Mouse (Mus musculus): ENCODE measurements around the gene Fkbp15.

Fkbp15 gene

DNA sequence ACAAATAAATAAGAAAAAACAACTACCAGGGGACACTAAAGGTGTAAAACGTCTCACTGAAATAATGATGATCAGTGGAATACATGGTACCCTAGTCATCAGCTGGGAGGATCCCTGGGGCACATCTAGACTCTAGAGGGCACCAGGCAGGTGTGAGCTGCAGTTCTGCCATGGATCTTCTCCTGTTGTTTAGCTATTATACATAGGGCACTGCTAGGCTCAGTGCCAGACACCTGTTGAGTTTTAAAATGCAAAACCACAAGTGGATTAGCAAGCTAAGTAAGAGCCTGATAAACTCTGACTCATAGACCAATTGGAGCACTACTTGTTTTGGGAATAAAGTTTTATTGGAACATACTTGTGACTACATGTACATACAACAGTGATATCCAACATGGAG is 42.1 kb downstream of the Fkbp15 start:
- no peak for DNase-seq (ENCODE audit: low spot score in 2 of 2)

DNA sequence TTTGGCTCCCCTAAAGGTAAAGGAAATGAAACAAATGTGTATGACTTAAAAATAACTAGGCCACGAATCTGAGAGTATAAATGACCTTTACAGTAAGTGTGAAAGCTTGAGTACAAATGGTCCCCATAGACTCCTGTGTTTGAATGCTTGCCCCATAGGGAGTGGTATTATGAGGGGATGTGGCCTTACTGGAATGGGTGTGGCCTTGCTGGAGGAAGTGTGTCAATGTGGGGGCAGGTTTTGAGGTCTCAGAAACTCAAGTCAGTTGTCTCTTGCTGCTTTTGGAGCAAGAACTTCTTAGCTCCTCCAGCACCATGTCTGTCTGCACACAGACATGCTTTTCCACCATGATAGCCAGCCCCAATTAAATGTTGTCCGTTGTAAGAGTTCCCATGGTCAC is 43.9 kb downstream of the Fkbp15 start:
- no peak for DNase-seq (ENCODE audit: low spot score in 2 of 2)

DNA sequence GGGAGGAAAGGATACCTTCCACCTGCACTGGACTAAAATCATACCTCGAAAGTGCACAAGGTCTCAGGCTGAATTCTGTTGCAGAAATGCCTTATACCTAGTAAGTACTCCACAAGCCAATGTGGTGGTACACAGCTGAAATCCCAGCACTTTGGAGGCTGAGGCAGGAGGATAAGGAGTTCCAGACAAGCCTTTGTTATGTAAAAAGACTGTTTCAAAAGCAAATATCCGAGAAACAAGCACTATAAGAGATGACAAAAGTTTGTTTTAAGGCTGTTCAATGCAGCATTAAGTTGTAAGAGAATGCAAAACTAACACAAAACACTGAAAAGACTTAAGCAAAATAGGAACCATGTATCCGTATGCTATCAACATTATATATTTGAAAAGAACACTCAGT is 45.8 kb downstream of the Fkbp15 start:
- DNase-seq (ENCODE audit: low spot score in 2 of 2): no peak

DNA sequence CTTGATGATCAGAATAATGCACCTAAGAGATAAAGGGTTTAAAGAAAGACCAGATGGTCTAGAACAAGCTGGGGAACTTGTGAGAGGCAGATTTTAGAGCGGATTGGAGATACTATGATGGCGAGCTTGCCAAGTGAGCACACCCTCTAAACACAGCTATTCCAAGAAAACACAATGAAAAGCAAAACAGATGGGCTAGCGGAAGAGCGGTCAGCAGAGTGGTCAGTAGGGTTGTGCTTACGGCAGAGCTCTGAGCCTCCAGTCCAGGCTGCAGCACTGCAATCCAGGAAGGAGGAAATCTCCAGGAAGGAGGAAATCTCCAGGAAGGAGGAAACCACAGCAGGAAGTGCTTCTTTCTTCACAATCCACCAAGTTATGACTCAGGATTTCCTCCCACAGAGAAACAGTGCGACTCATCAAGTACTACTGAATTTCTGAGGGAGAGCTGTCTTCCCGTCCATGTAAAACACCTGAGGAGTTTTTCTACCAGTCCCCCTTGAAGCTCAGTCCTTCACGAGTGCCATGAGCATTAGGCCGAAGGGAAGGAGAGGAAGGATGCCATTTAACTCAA is 46.6 kb downstream of the Fkbp15 start:
- no peak for DNase-seq (ENCODE audit: low spot score in 2 of 2)

DNA sequence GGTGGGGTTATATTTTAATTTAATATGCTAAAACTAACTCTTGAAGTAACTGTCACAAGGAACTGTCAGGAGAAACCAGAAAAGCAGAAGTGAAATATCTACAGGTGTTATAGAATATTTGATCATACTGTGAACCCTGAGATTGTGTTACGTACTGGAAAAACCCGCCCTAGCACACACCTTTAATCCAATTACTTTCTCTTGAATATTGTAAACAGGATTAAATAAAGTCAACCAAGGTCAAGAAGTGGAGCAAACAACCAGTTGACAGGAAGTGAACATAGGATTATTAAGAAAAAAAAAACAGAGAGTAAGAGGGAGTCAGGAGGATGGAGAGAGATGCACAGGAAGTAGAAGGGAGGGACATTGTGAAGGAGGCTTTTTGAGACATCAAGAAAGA is 47.5 kb downstream of the Fkbp15 start:
- DNase-seq (ENCODE audit: low spot score in 2 of 2): no peak

DNA sequence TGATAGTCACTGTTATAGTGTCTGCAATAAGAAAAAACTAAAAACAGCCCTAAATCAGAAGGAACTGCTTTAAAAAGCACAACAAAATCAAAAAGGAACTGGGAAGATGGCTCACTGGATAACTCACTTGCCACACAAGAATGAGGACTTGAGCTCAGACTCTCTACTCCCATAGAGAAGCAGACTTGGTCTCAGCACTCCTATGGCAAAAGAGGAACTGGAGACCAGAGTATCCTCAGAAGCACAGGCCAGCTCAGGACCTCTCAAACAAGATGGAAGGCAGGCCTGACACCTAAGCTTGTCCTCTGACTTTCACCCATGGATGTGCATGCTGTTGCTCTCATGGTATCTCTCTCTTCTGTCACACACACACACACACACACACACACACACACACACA is 51.9 kb downstream of the Fkbp15 start:
- no peak for DNase-seq (ENCODE audit: low spot score in 2 of 2)

DNA sequence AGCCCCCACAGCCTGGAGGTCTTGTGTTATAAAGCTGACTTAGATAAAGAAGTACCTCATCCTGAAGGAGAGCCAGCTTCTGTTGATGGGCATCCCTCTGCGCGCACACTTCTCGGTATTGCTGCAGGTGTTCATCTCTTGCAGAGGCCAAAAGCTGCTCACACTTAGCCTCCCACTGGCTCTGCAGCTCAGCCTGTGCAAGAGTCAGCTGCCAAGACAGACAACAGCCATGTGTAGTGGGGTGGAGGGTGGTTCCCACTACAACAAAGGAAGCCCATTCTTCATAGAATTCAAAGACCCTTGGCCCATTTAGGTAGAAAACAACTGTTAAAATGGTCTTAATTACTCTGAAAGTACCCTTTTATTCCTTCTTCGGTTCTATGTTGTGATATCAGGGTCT is 53.5 kb downstream of the Fkbp15 start:
- no peak for DNase-seq (ENCODE audit: low spot score in 2 of 2)

DNA sequence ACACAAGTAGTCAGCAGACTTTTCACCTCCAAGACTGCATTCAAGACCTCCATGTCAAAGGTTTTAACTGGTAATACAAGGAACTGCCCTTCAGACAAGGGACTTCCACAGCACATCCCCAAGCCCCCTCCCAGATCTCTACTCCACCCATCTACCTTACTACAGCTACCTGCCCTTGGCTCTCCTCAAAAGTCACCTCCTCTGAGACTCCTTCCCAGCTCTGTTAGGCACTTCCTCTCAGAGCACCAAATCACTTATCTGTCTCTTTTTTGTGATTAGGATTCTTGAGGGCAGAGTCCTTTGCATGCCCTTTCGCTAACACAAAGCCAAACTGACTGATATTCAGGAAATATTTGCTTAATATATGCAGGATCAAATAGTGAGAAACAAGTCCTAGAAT is 54.0 kb downstream of the Fkbp15 start:
- no peak for DNase-seq (ENCODE audit: low spot score in 2 of 2)

DNA sequence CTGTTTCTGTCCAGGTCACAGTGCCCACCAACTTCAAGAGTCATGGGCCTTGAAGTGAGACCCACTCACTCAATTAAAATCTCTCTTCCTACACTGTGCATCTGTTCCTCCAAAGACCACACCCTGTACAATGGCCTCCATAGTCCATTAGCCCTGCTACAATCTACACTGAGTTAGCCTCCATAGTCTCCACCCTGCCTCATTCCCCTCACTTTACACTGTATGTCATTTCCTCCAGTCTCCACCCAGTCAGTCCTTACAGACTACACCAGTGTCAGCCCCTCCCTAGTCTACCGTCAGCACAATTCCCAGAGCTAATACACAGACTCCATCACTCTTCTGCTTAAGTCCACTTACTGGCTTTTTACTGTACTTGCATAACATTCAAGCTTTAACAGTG is 57.1 kb downstream of the Fkbp15 start:
- no peak for DNase-seq (ENCODE audit: low spot score in 2 of 2)

DNA sequence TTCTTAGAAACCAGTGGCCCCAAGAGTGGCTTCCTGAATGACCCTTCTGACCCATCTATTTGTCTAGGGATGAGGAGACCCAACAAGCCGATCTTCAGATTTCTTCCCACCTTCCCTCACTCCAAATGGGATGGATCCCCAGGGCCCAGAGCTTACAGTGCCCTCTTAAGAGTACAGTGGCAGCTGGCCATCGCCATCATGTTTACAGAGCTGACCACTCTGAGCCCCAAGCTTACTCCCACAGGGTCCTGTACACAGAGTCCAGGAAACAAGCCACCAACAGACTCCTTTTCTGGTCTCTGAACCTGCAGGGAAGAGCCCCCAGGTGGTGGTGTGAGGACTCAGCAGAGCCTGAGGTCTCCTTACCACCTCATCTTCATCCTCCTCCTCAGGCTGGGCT is 57.6 kb downstream of the Fkbp15 start:
- DNase-seq (ENCODE audit: low spot score in 2 of 2): no peak

DNA sequence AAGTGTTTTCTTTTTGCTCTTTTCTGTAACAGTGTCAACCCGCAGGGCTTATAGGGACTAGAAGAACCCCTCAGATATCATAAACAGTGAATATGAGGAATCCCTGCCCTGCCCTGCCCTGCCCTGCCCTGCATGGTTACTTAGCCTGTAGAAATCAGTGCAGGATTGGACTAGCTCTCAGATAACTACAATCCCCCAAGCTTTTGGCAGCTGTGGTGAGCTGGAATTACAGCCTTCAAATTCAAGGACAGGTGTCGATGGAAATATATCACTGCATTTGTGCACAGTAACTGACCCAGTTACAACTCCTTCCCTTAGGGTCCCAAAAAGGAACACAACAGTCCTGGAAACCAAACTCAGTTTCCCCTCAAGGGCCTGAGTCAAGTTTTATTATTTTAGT is 60.3 kb downstream of the Fkbp15 start:
- DNase-seq (ENCODE audit: low spot score in 2 of 2): no peak

DNA sequence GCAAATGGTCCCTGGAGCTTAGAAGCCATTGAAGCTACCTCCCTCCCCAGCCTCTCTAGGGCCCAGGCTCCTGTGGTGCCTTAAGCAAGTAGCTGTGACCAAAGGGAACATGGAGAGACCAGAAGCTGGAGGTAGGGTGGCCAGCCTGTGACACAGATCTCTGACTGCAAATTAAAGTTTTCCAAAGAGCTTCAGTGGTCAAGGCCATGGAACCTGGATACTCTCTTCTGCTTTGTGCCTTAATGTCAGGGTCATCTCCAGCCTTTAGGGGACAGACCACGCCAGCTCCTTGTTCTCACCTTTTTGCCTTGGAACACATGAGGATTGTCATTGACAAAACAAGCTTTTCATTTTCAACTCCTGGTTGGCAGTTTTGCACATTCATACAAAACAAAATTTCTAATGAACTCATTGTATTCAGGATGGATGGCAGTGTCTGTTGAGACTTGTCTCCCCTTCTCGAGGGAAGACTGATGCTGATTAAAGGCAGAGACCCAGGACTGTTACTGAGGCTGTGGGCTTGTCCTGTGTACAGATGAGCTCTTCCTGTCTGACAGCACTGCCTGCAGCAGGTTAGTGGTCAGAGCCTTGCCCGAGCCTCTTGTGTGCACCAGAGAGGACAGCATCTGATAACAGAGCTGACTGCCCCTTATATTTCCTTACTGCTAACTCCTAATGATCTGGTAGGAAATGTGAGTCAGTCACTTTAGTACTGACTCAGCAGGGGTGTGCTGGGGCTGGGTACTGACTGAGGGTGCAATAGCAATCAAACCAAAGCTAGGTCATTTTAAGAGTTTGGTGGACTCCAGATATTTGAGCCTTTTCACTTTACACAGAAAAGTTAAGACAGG is 62.8 kb downstream of the Fkbp15 start:
- DNase-seq (ENCODE audit: low spot score in 2 of 2): no peak

DNA sequence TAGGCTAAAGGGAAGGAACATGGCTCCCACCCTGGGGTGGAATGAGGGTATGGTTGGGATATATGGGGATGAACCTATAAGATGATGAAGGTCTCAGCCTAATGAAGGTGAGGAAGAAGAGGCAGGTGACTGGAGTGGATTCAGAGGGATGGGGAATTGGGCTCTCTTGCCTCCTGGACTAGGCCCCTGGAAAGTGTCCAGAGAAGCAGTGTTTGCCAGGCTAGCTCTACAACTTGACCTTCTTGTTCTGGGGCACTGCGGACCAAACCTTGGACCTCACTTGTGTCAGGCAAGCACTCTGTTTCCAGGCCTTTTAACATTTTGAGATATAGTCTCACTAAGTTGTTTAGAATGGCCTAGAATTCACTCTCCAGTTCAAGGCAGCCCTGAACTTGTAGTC is 65.6 kb downstream of the Fkbp15 start:
- no peak for DNase-seq (ENCODE audit: low spot score in 2 of 2)

DNA sequence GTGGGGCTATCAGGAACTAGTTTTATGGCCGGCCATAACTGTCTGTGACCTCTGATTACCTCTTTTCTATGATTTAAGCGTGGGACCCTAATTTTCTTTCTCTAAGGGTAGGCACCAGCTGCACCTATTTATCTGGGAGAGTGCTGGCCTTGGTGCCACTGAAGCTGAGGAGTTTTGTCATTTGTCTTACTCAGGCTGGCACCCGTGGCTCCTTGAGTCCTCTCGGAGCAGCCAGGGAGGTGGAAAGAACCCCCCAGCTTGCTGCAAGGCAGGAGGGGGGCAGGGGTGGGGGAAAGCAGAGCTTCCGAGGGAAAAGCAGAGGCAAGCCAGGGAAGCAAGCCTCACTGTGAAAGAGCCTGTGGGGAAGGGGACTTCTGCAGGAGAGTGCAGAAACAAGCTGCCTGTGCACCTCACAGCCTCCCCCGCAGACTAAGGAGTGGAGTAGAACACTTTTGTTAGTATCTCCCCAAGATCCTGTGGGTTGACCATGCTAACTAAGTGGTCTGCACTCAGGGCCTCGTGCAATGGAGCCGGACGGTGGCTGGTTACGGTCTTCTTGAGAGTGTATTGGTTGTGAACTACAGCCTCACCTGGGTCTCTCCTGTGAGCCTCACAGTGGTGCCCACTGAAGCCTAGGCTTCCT is 67.0 kb downstream of the Fkbp15 start:
- DNase-seq (ENCODE audit: low spot score in 2 of 2): peak; percentile 28 to 54

DNA sequence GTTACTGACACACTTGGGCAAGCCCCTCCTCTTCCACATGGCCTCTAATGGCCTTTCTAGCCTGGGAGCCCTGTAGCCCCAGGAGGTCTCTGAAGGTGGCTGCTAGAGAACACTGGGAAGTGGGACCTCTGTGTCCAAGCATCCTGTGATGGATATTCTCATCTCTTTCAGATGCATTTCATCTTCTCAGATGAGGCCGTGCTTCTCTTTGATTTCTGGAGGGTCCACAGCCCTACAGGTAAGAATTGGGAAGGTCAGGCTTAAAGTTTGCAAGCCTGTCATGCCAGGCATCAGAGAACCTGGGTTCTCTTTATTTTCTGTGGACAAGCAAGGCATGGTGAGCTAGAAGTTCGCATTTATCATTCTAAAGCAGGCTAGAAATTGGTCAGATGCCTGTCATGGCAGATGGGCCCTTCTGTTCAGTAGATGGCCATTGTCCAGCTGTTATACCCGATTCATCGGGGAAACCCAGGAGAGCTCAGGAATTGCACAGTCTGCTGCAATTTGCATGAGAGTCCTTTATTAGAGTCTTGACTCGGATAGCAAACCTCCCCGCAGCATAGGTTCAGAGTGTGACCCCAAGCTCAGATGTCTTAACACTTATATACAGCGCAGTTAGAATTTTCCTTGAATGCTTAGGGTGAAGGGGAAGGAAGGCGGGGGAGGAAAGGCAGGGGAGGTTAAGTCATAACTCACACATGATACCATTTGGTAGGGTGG is 67.7 kb downstream of the Fkbp15 start:
- no peak for DNase-seq (ENCODE audit: low spot score in 2 of 2)

DNA sequence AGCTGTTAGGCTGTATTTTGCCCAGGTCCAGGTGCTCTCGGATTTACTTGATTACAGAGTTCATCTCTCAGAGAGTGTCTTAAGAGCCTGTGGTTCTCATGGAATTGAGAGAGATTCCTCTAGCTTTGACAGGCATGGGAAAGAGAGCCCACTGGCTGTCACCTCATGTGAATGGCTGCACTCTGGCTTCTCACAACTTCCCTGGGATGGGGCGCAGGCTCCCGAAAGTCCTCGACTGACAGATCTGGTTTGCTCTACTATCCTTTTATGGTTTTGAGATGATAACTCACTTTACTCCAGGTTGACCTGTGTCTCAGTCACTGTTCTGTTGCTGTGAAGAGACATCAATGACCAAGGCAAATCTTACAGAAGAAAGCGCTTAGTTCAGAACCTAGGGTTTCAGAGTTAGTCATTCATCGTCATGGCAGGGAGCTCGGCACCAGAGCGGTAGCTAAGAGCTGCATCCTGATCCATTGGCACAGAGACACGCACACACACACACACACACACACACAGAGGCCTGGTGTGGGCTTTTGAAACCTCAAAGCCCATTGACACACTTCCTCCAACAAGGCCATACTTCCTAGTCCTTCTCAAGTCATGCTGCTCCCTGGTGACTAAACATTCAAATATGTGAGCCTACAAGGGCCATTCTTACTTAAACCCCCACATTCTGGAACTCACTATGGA is 69.4 kb downstream of the Fkbp15 start:
- DNase-seq (ENCODE audit: low spot score in 2 of 2): no peak

DNA sequence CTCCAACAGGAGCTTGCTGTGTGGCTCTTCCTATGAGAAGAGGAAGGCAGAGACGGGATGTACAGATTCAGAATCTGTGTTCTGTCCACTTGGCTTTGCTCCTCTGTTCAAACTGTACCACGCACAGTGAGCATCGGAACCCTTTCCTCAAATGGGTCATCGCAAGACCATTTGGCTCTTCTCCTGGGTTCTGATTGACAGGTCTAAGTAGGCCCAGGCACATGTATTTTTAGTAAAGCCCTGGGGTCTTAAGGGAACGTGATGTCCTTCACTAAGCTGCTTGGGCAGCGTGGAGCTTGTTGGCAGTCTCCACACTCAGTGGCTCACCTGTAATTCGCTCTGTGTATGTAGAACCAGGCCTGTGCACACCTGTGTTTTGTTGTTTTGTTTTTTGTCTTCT is 71.1 kb downstream of the Fkbp15 start:
- DNase-seq (ENCODE audit: low spot score in 2 of 2): no peak

DNA sequence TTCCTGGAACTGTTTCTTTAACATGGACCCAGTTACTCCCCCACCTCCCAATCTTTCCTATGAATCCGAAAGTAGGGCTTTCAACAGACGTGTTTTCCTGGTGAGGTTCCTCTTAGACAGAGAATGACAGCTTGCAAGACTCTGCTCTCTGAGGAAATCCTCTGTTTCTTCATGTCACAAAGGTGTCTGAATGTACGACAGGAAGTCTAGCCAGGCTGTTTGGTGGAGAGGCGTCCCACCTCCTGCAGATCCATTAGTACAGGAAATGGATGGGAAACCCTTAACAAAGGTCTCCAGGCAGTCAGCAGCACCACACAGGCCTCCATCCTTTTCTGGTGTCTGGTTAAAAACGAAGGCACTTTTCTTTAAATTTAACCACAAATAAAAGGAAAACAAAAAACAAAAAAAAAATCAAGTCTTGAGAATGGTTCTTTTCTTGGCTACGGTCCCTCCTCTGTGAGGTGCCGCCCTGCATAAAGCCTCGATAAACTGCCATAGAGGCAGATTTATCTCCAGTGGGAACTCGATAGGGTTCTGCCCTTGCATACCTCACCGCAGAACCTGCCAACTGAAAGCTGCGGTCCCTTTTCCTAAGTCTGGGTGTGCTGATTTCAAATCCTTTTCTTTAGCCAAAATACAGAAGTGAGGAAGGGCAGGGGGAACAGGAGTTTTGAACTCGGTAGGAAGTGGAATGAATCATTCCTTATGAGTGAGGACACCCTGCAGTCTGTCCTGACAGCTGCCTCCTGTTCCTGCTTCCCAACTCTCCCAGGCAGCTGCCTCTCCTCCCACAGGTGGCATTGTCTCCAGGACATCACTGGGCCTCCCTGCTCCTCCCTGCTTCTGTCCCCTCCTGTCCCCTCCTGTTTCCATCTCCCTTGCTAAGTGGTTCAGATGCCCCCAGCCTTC is 73.1 kb downstream of the Fkbp15 start:
- DNase-seq (ENCODE audit: low spot score in 2 of 2): no peak

DNA sequence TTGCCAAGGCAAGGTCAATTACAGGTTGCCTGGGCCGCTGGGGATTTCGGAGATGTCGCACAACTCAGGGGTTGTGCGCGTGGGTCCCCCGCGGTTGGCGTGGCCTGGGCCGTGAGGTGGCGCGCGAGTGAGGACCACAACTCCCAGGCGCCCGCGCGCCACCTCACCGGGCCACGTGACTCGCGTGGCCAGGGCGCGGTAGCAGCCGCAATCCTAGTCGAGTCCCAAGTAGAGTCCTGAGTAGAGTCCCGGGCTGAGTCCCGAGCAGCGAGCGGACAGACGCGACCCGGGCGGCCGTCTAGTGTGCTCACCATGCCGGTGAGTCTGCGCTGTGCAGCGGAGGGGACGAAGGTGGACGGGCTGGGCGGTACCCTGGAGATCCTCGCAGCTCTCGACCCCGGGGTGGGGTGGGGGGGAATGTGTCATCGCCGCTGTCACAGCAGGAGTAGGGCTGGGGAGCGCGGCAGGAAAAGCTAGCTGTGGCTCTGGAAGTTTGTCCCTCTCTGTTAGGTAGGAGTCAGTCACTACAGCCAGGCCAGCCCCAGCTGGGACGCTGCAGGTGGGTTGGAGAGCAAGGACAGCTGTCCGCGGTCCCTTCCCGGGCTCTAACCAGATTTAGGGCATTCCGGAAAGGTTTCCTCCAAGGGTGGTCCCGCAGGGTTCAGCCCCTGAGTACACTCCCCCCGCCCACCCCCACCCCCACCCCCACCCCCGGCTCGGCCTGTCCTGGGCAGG is 73.9 kb downstream of the Fkbp15 start:
- DNase-seq (ENCODE audit: low spot score in 2 of 2): peak; percentile 77 to 84

DNA sequence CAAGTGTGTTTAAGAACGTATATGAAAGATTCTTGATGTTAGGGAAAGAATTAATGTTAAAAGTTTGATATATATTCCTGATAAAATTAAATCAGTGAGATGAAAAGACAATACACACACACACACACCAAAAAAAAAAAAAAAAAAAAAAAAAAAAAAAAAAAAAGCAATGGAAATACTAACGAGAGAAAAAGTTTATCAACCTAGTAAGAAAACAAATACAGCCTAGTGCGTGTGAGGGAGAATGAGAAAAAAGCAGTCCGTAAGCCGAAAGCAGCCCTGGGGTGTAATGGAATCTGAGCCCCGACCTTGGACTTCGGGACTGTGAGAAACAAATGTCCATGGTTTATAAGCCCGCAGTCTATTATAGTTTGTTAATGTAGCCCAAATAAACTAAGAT is 74.8 kb downstream of the Fkbp15 start:
- DNase-seq (ENCODE audit: low spot score in 2 of 2): no peak

Measured in frontal cortex, postnatal 36 days (tissue).